7 mouse cellular contexts compared by ENCODE assay signal in the genomic region with DNA sequence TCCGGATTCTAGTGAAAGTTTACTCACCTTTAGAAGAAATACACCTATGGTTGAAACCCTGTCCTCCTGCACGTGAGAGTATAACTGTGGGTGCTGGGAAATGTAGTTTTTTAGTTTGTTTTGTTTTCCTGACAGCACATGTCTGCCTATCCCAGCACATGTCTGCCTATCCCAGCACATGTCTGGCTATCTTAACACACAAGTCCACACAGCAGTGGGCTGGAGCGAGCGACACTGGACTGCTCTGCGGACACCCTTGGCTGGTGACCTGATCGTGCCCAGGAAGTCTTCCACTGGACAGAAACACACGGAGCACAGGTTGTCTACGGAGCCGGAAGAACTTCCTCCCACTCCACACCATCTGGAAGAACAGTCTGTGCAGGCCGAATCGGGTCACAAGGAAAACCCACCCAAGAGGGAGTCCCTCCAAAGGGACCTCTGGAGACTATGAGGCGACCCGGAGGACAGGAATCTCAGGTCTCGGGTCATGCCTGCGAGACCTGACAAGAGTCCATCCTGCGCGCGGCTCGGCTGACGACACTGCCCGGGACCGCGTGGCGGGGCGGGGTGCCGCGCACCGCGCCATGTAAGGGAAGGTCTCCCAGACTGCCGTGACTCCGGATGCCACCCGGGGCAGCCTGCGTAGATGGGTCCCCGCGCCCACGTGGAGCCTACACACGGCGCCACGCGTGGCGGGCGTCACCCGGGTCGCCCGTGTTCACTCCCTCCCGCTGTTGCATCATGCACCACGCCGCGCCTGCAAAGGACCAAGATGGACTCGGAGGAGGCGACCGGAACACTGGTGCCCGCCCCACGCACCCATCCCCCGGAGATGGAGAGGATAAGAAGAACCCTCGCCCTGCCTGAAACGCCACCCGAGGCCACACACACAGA. TPM values are rescaled to one million over a fixed set of nuclear protein-coding genes. Genes with fewer than 3 reads are reported as not detected.
DNase-seq lines count a peak whose midpoint lies in the region; ATAC-seq and TF ChIP-seq lines count a peak whose summit lies in the region.

No protein-coding gene starts in this region.

- 3% methylated on average over 58 of the region's 58 CpGs for WGBS in forebrain, embryonic 12.5 days
- WGBS in hindbrain, embryonic 12.5 days: 4% methylated on average over 58 of the region's 58 CpGs
- WGBS in spleen, adult 2 months: 2% methylated on average over 58 of the region's 58 CpGs

- no peak for TF ChIP-seq POLR2A in spleen, adult 2 months (IDR thresholded peaks at IDR 0.05; ENCODE audit: low read depth, low read length)

- H3K4me3 ChIP-seq in forebrain, embryonic 12.5 days (replicated peaks): peak overlapping the region; percentile 84
- H3K4me3 ChIP-seq in hindbrain, embryonic 12.5 days: peak overlapping the region; percentile 78
- peak overlapping the region; percentile 92 for H3K4me3 ChIP-seq in spleen, adult 2 months (ENCODE audit: extremely low read depth, insufficient read depth, insufficient read length)

- peak overlapping the region; percentile 98 for H3K4me2 ChIP-seq in forebrain, embryonic 12.5 days
- peak overlapping the region; percentile 100 for H3K4me2 ChIP-seq in hindbrain, embryonic 12.5 days (replicated peaks)

- no peaks in the 10 kb centered on the region for H3K9me3 ChIP-seq in forebrain, embryonic 12.5 days
- no peaks in the 10 kb centered on the region for H3K9me3 ChIP-seq in hindbrain, embryonic 12.5 days (replicated peaks)

- TF ChIP-seq CTCF in spleen, adult 2 months (IDR thresholded peaks at IDR 0.05; ENCODE audit: extremely low read depth, insufficient read depth, insufficient read length, insufficient replicate concordance): no peak

- peak; percentile 76 for ATAC-seq in forebrain, embryonic 12.5 days (ENCODE audit: low FRiP score)
- ATAC-seq in hindbrain, embryonic 12.5 days (ENCODE audit: low FRiP score): peak; percentile 73
- peak; percentile 63 for ATAC-seq in megakaryocyte-erythroid progenitor cell, adult 5-6 weeks (replicated peaks; ENCODE audit: low FRiP score, low TSS enrichment, poor library complexity, severe bottlenecking)

- H3K36me3 ChIP-seq in forebrain, embryonic 12.5 days (replicated peaks): peaks cover 3% of the 10 kb centered on the region; the same call in 1 of the 2 replicates
- H3K36me3 ChIP-seq in hindbrain, embryonic 12.5 days: no peaks in the 10 kb centered on the region
- H3K36me3 ChIP-seq in spleen, adult 2 months (ENCODE audit: control insufficient read depth, insufficient read depth, low read length): no peaks in the 10 kb centered on the region; the same call in 1 of the 2 replicates

- DNase-seq in MN1 (ENCODE audit: low spot score): peak; percentile 83
- DNase-seq in brain, adult 2 months (ENCODE audit: low read depth, low spot score): peak; percentile 67
- peak; percentile 48 to 51 for DNase-seq in left cerebral cortex, postnatal 25 days (ENCODE audit: low spot score in 2 of 2)
- DNase-seq in spleen, adult 2 months (ENCODE audit: low read depth in 1 of 2, low spot score in 2 of 2): peak in 1 of 2 experiments; percentile 52

- peaks cover 13% of the 10 kb centered on the region for H3K4me1 ChIP-seq in forebrain, embryonic 12.5 days
- peaks cover 6% of the 10 kb centered on the region for H3K4me1 ChIP-seq in hindbrain, embryonic 12.5 days
- no peaks in the 10 kb centered on the region; the same call in none of the 2 replicates for H3K4me1 ChIP-seq in spleen, adult 2 months (ENCODE audit: control insufficient read depth, insufficient read depth, insufficient read length)

- intact Hi-C loops in left cerebral cortex, postnatal 25 days (cut with DNase I): loop anchor here (5.0 kb wide), 2 partner anchors 108 to 153 kb away; partner anchors contain the start of gene Ubl3

- H3K27ac ChIP-seq in forebrain, embryonic 12.5 days: no peak overlapping the region; the same call in 1 of the 2 replicates
- H3K27ac ChIP-seq in hindbrain, embryonic 12.5 days: peak overlapping the region; percentile 17; the same call in 1 of the 2 replicates
- H3K27ac ChIP-seq in spleen, adult 2 months (ENCODE audit: insufficient read depth, low read length): peak overlapping the region; percentile 82

- H3K27me3 ChIP-seq in forebrain, embryonic 12.5 days: 0 out of 2 replicates have a peak, but pooled peaks cover 2% of the 10 kb centered on the region
- 0 out of 2 replicates have a peak, but pooled peaks cover 3% of the 10 kb centered on the region for H3K27me3 ChIP-seq in hindbrain, embryonic 12.5 days
- H3K27me3 ChIP-seq in spleen, adult 2 months (ENCODE audit: control insufficient read depth, insufficient read depth, low read length): no peaks in the 10 kb centered on the region

- peak overlapping the region; percentile 83 for H3K9ac ChIP-seq in forebrain, embryonic 12.5 days
- peak overlapping the region; percentile 81 for H3K9ac ChIP-seq in hindbrain, embryonic 12.5 days

RNA-seq across cellular contexts. Expression of gene Slc7a1, which starts 0.7 kb away (rescaled TPM):
- 18.4 and 23.3 TPM in 2 replicates for polyA plus RNA-seq in forebrain, embryonic 12.5 days (2016; fragmentation: Nextera tagmentation; extraction: Ambion mirVana)
- polyA plus RNA-seq in hindbrain, embryonic 12.5 days (2016; fragmentation: Nextera tagmentation; extraction: Ambion mirVana): 15.4 and 17.1 TPM in 2 replicates
- total RNA-seq in left cerebral cortex, postnatal 25 days (2021): 10 to 100 TPM; 30.6 to 30.9 TPM
- total RNA-seq in megakaryocyte-erythroid progenitor cell, adult 5-6 weeks (2014; fragmentation: Nextera tagmentation): 29.6 and 46.1 TPM in 2 replicates
- total RNA-seq in megakaryocyte-erythroid progenitor cell, adult 5-6 weeks (2017): 17.8 and 22.7 TPM in 2 replicates
- 8.8 and 9.3 TPM in 2 replicates for polyA plus RNA-seq in spleen, adult 2 months (2012; rRNA removed)
